Mouse (Mus musculus): ENCODE data around the gene Kcng1.

GRCm38 (mm10) chr2:168243278-168243677, 38.3 kb downstream of the Kcng1 start:
- TF ChIP-seq TCF12 (IDR thresholded peaks at IDR 0.05; ENCODE audit: insufficient read depth, poor library complexity, severe bottlenecking) = no peak
- TF ChIP-seq MYOG (IDR thresholded peaks at IDR 0.05; ENCODE audit: control insufficient read depth in 1 of 3, insufficient read depth in 1 of 3, insufficient read length in 2 of 3, low read depth in 2 of 3) = no peak
- no peak for TF ChIP-seq POLR2A (IDR thresholded peaks at IDR 0.05; ENCODE audit: insufficient read length, low read depth)
- no peak for TF ChIP-seq USF1 (IDR thresholded peaks at IDR 0.05; ENCODE audit: low read depth)
- TF ChIP-seq TCF3 (IDR thresholded peaks at IDR 0.05; ENCODE audit: insufficient read length, low read depth) = no peak
- no peak for TF ChIP-seq MAX (IDR thresholded peaks at IDR 0.05; ENCODE audit: low read depth)
